ENCODE assay signal across 8 mouse cellular contexts in genomic region chr11:32227555-32227954, GRCm38 (mm10). TPM values are rescaled to one million over a fixed set of nuclear protein-coding genes. Genes with fewer than 3 reads are reported as not detected.
A peak's percentile ranks its signal among the peaks of the same experiment; 100 is the strongest.
DNase-seq lines count a peak whose midpoint lies in the region; ATAC-seq and TF ChIP-seq lines count a peak whose summit lies in the region.

No protein-coding gene starts in this region.

- H3K9me3 ChIP-seq in lung, postnatal 0 days (ENCODE audit: low read length), result no peaks in the 10 kb centered on the region
- no peaks in the 10 kb centered on the region for H3K9me3 ChIP-seq in liver, embryonic 12.5 days (replicated peaks)
- H3K9me3 ChIP-seq in stomach, embryonic 16.5 days (replicated peaks; ENCODE audit: control insufficient read depth, low read length), result no peaks in the 10 kb centered on the region

- DNase-seq in gastrocnemius, adult 2 months, result no peak
- no peak for DNase-seq in gastrocnemius, postnatal 4 days (ENCODE audit: low spot score in 2 of 2)
- DNase-seq in lung, postnatal 0 days (ENCODE audit: low spot score), result no peak
- DNase-seq in lung, postnatal 10 days, result no peak
- no peak for DNase-seq in gastrocnemius, adult 8-10 months (ENCODE audit: low spot score in 2 of 2)
- DNase-seq in thymus, postnatal 14 days, result no peak

- ATAC-seq in lung, postnatal 0 days, result no peak
- no peak for ATAC-seq in liver, embryonic 12.5 days
- no peak for ATAC-seq in stomach, embryonic 16.5 days (ENCODE audit: insufficient read depth, low FRiP score)

- intact Hi-C loops in gastrocnemius, adult 2 months (cut with DNase I), result no loop called here

- peak overlapping the region; percentile 80; the same call in 1 of the 2 replicates for H3K4me2 ChIP-seq in lung, postnatal 0 days (replicated peaks; ENCODE audit: low read depth, low read length)
- H3K4me2 ChIP-seq in liver, embryonic 12.5 days, result peak overlapping the region; percentile 91
- peak overlapping the region; percentile 90; the same call in 1 of the 2 replicates for H3K4me2 ChIP-seq in stomach, embryonic 16.5 days (ENCODE audit: low read depth, low read length)

- peak overlapping the region; percentile 93 for H3K4me3 ChIP-seq in gastrocnemius, adult 2 months
- H3K4me3 ChIP-seq in lung, postnatal 0 days (ENCODE audit: low read depth, low read length), result no peak overlapping the region
- H3K4me3 ChIP-seq in liver, embryonic 12.5 days, result peak overlapping the region; percentile 83
- no peak overlapping the region for H3K4me3 ChIP-seq in stomach, embryonic 16.5 days (replicated peaks; ENCODE audit: low read length)

- no peak for TF ChIP-seq EP300 in lung, postnatal 0 days (IDR thresholded peaks at IDR 0.05)

- peaks cover 26% of the 10 kb centered on the region for H3K4me1 ChIP-seq in lung, postnatal 0 days (ENCODE audit: insufficient read depth, low read depth, low read length)
- peaks cover 45% of the 10 kb centered on the region for H3K4me1 ChIP-seq in liver, embryonic 12.5 days
- peaks cover 36% of the 10 kb centered on the region for H3K4me1 ChIP-seq in stomach, embryonic 16.5 days (ENCODE audit: control insufficient read depth, insufficient read depth, low read length)

- H3K36me3 ChIP-seq in lung, postnatal 0 days (ENCODE audit: insufficient read depth, low read length), result 0 out of 2 replicates have a peak, but pooled peaks cover 5% of the 10 kb centered on the region
- H3K36me3 ChIP-seq in liver, embryonic 12.5 days, result peaks cover 49% of the 10 kb centered on the region
- H3K36me3 ChIP-seq in stomach, embryonic 16.5 days (ENCODE audit: control insufficient read depth, insufficient read depth, low read length), result peaks cover 8% of the 10 kb centered on the region; the same call in 1 of the 2 replicates

- H3K9ac ChIP-seq in lung, postnatal 0 days (replicated peaks; ENCODE audit: low read depth), result no peak overlapping the region
- peak overlapping the region; percentile 90 for H3K9ac ChIP-seq in liver, embryonic 12.5 days
- H3K9ac ChIP-seq in stomach, embryonic 16.5 days (ENCODE audit: low read length), result peak overlapping the region; percentile 88; the same call in 1 of the 2 replicates

- TF ChIP-seq CTCF in gastrocnemius, adult 2 months (IDR thresholded peaks at IDR 0.05), result no peak
- no peak for TF ChIP-seq CTCF in lung, postnatal 0 days (IDR thresholded peaks at IDR 0.05)

- WGBS in lung, postnatal 0 days, result 90% methylated on average over 9 of the region's 9 CpGs
- WGBS in liver, embryonic 12.5 days (ENCODE audit: insufficient replicate concordance), result 88% methylated on average over 9 of the region's 9 CpGs
- 86% methylated on average over 9 of the region's 9 CpGs for WGBS in stomach, embryonic 16.5 days

- H3K27me3 ChIP-seq in lung, postnatal 0 days (replicated peaks; ENCODE audit: insufficient read depth, low read length), result no peaks in the 10 kb centered on the region
- peaks cover 28% of the 10 kb centered on the region for H3K27me3 ChIP-seq in liver, embryonic 12.5 days (replicated peaks)
- H3K27me3 ChIP-seq in stomach, embryonic 16.5 days (ENCODE audit: control insufficient read depth, insufficient read depth, low read length), result no peaks in the 10 kb centered on the region

- peak overlapping the region; percentile 95 for H3K27ac ChIP-seq in gastrocnemius, adult 2 months
- H3K27ac ChIP-seq in lung, postnatal 0 days (ENCODE audit: low read length), result no peak overlapping the region
- no peak overlapping the region for H3K27ac ChIP-seq in liver, embryonic 12.5 days
- H3K27ac ChIP-seq in stomach, embryonic 16.5 days (ENCODE audit: low read length), result no peak overlapping the region

RNA-seq across cellular contexts. Expression of gene Mpg, which starts 1.2 kb away (rescaled TPM):
- total RNA-seq in gastrocnemius, adult 2 months (2021), result 1 to 10 TPM; 3.1 to 5.3 TPM
- 10 to 100 TPM; 17.6 to 18.2 TPM for total RNA-seq in gastrocnemius, postnatal 4 days (2021)
- polyA plus RNA-seq in lung, postnatal 0 days (2015; fragmentation: Nextera tagmentation; extraction: Ambion mirVana), result 22.9 and 25.9 TPM in 2 replicates
- polyA plus RNA-seq in liver, embryonic 12.5 days (2016; fragmentation: Nextera tagmentation; extraction: Ambion mirVana), result 25.7 and 27.2 TPM in 2 replicates
- polyA plus RNA-seq in stomach, embryonic 16.5 days (2015; fragmentation: Nextera tagmentation; extraction: Ambion mirVana), result 32.6 and 33.8 TPM in 2 replicates
- total RNA-seq in gastrocnemius, adult 8-10 months (2022), result 1 to 10 TPM; 3.9 to 5.9 (median 4.8) TPM

RNA-seq across cellular contexts. Expression of gene Rhbdf1, which starts 5.5 kb away (rescaled TPM):
- 10 to 100 TPM; 17.9 to 19.9 TPM for total RNA-seq in gastrocnemius, adult 2 months (2021)
- total RNA-seq in gastrocnemius, postnatal 4 days (2021), result 10 to 100 TPM; 45.7 to 57.4 TPM
- 54.8 and 58.5 TPM in 2 replicates for polyA plus RNA-seq in lung, postnatal 0 days (2015; fragmentation: Nextera tagmentation; extraction: Ambion mirVana)
- 12.0 and 14.1 TPM in 2 replicates for polyA plus RNA-seq in liver, embryonic 12.5 days (2016; fragmentation: Nextera tagmentation; extraction: Ambion mirVana)
- 57.4 and 67.7 TPM in 2 replicates for polyA plus RNA-seq in stomach, embryonic 16.5 days (2015; fragmentation: Nextera tagmentation; extraction: Ambion mirVana)
- total RNA-seq in gastrocnemius, adult 8-10 months (2022), result 10 to 100 TPM; 13.0 to 16.3 (median 14.4) TPM

RNA-seq across cellular contexts. Expression of gene Snrnp25, which starts 22.3 kb away (rescaled TPM):
- total RNA-seq in gastrocnemius, adult 2 months (2021), result 1 to 10 TPM; 9.5 to 9.7 TPM
- 10 to 100 TPM in 1 of 2 experiments, 1 to 10 TPM in 1; 10.0 to 12.2 TPM for total RNA-seq in gastrocnemius, postnatal 4 days (2021)
- polyA plus RNA-seq in lung, postnatal 0 days (2015; fragmentation: Nextera tagmentation; extraction: Ambion mirVana), result 18.9 and 20.8 TPM in 2 replicates
- polyA plus RNA-seq in liver, embryonic 12.5 days (2016; fragmentation: Nextera tagmentation; extraction: Ambion mirVana), result 103 TPM in 2 replicates
- 44.9 and 47.5 TPM in 2 replicates for polyA plus RNA-seq in stomach, embryonic 16.5 days (2015; fragmentation: Nextera tagmentation; extraction: Ambion mirVana)
- 10 to 100 TPM in 2 of 4 experiments, 1 to 10 TPM in 2; 9.4 to 12.5 (median 10.0) TPM for total RNA-seq in gastrocnemius, adult 8-10 months (2022)

RNA-seq across cellular contexts. Expression of gene Il9r, which starts 27.5 kb away (rescaled TPM):
- not detected for total RNA-seq in gastrocnemius, adult 2 months (2021)
- total RNA-seq in gastrocnemius, postnatal 4 days (2021), result under 1 TPM; 0.12 to 0.23 TPM
- 0.05 TPM in 1 of 2 replicates, not detected in the other for polyA plus RNA-seq in lung, postnatal 0 days (2015; fragmentation: Nextera tagmentation; extraction: Ambion mirVana)
- polyA plus RNA-seq in liver, embryonic 12.5 days (2016; fragmentation: Nextera tagmentation; extraction: Ambion mirVana), result 0.22 and 0.30 TPM in 2 replicates
- 0.07 and 0.09 TPM in 2 replicates for polyA plus RNA-seq in stomach, embryonic 16.5 days (2015; fragmentation: Nextera tagmentation; extraction: Ambion mirVana)
- under 1 TPM in 1 of 4 experiments, not detected in 3; 0.29 TPM for total RNA-seq in gastrocnemius, adult 8-10 months (2022)

RNA-seq across cellular contexts. Expression of gene Nprl3, which starts 40.0 kb away (rescaled TPM):
- 10 to 100 TPM; 25.6 to 29.6 TPM for total RNA-seq in gastrocnemius, adult 2 months (2021)
- total RNA-seq in gastrocnemius, postnatal 4 days (2021), result 10 to 100 TPM; 26.1 to 33.5 TPM
- 33.6 TPM in 2 replicates for polyA plus RNA-seq in lung, postnatal 0 days (2015; fragmentation: Nextera tagmentation; extraction: Ambion mirVana)
- polyA plus RNA-seq in liver, embryonic 12.5 days (2016; fragmentation: Nextera tagmentation; extraction: Ambion mirVana), result 34.6 and 39.1 TPM in 2 replicates
- polyA plus RNA-seq in stomach, embryonic 16.5 days (2015; fragmentation: Nextera tagmentation; extraction: Ambion mirVana), result 36.8 and 37.6 TPM in 2 replicates
- 10 to 100 TPM; 22.9 to 27.2 (median 24.6) TPM for total RNA-seq in gastrocnemius, adult 8-10 months (2022)

Comparison
In these comparisons a context has a peak if more than half of its experiments do, and no peak if none do; other contexts are left out.
1. H3K4me3 ChIP-seq: peak in gastrocnemius, adult 2 months (single experiment) and liver, embryonic 12.5 days (single experiment); none in lung, postnatal 0 days (single experiment) and stomach, embryonic 16.5 days (single experiment).
2. Peak in every context shown above with its lines, with median percentiles within 50 percentile points of each other: H3K4me2 ChIP-seq.